Mouse (Mus musculus): ENCODE results near the gene Cox11. TPM values are rescaled to one million over a fixed set of nuclear protein-coding genes. Genes with fewer than 3 reads are reported as not detected.

Cox11 gene
- 30.4 and 33.5 TPM in 2 replicates for polyA plus RNA-seq (2014; fragmentation: Nextera tagmentation; extraction: Ambion mirVana)

DNA sequence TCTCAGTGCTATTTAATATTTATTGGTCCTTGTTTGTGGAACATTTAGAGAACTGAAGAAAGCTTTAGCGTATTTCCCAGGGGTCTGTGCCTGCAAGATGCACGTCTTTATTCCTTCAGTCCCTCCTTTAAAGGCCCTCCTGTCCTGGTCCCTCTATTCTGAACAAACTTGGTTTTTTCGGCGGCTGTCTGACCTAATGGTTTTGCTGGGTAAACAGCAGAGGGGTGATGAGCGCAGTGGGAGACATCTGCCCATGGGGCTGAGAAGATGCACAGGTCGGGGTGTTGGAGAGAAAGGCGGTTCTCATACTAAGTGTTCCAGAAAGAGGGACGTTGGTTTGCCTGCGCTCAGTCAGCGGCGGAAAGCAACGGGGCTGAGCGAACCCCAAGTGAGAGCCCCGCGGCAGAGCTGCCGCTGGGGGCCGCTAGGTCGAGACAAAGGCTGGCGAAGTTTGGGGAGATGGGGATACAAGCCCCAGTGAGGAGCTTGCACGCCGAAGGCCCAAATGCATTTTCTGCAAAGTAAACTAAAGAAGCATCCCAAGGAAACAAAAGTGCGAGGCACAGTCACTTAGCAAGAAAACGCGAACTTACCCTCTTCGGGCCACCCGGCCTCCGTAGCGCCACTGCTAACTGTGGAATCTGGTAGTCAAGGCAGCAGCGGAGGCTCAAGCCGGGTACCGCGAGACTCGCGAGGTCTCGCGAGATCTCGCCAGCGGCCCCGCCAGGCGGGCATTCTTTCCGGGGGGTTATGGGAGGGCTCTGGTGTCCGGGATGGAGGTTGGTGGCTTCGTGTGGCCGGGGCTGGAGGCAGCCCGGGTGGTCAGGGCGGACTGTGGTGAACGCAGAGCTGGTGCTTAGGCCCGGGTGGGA is at the start of gene Cox11, which contains the start of gene Stxbp4:
Cox11 (plus strand) TSS at position 734 of the 872 bp plus-strand sequence.
Stxbp4 (minus strand) TSS at position 645 of the 872 bp plus-strand sequence.
- Histone ChIP-seq H3K4me3 (ENCODE audit: low read length) (peak within 1 kb of the TSS; percentile 98), H3K36me3 (ENCODE audit: control insufficient read depth, insufficient read depth, low read length) (peaks cover 14% of the 10 kb centered on the region; the same call in 1 of the 2 replicates), H3K27ac (ENCODE audit: low read depth, low read length) (peak within 1 kb of the TSS; percentile 91), H3K27me3 (ENCODE audit: control insufficient read depth, insufficient read depth, low read length) (no peaks in the 10 kb centered on the region), H3K4me2 (replicated peaks; ENCODE audit: low read depth, low read length) (peak within 1 kb of the TSS; percentile 58), H3K9ac (ENCODE audit: low read depth, low read length) (peak within 1 kb of the TSS; percentile 96), H3K4me1 (ENCODE audit: control insufficient read depth, insufficient read depth, low read length) (peaks cover 13% of the 10 kb centered on the region; the same call in 1 of the 2 replicates), H3K9me3 (ENCODE audit: control insufficient read depth, low read length) (no peaks in the 10 kb centered on the region)
- under 1% methylated on average over 48 of the region's 48 CpGs for whole genome bisulfite sequencing
- peak; percentile 96 for ATAC-seq (ENCODE audit: low FRiP score, low TSS enrichment)

DNA sequence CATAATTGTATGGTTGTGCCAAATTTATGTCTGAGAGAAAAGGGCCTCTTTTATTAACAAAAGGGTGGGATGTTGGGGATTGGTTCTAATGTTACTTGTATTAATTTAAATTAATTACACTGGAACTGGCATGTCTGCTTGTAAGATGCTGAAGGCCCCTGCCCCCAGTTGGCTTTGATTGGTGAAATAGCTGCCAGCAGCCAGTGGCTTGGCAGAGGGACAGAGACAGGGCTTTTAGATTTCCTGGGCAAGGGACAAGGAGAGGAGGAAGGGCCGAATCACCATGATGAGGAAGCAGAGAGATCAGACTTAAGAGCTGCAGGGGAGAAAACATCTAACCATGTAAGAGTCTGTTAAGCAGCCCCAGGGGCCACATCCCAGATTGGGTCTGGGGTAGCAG is 47.0 kb upstream of the Cox11 start:
- Histone ChIP-seq H3K27me3 (ENCODE audit: control insufficient read depth, insufficient read depth, low read length) (no peaks in the 10 kb centered on the region), H3K4me1 (ENCODE audit: control insufficient read depth, insufficient read depth, low read length) (no peaks in the 10 kb centered on the region), H3K9ac (ENCODE audit: low read depth, low read length) (no peak overlapping the region), H3K9me3 (ENCODE audit: control insufficient read depth, low read length) (peaks cover 8% of the 10 kb centered on the region; the same call in 1 of the 2 replicates), H3K27ac (ENCODE audit: low read depth, low read length) (no peak overlapping the region), H3K4me3 (ENCODE audit: low read length) (no peak overlapping the region), H3K4me2 (replicated peaks; ENCODE audit: low read depth, low read length) (no peak overlapping the region), H3K36me3 (ENCODE audit: control insufficient read depth, insufficient read depth, low read length) (peaks cover 20% of the 10 kb centered on the region; the same call in 1 of the 2 replicates)
- ATAC-seq (ENCODE audit: low FRiP score, low TSS enrichment) = no peak
- 96% methylated on average over 1 of the region's 1 CpGs for WGBS

DNA sequence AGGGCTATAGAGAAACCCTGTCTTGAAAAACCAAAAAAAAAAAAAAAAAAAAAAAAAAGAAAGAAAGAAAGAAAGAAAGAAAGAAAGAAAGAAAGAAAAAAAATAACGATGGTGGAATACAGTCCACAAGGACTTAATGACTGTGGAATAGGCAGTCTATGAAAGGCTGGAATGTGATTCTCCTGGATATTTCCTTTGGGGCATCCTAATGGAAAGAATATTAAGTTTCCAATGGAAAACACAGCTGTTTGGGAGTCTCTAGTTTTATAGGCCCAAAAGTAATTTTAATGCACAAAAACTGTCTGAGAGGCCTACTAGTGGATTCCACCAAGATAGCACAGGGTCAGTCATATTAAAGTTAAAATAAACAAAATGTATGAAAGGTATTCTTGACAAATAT is 42.1 kb upstream of the Cox11 start:
- ATAC-seq (ENCODE audit: low FRiP score, low TSS enrichment) = no peak
- Histone ChIP-seq H3K27ac (ENCODE audit: low read depth, low read length) (no peak overlapping the region), H3K4me3 (ENCODE audit: low read length) (no peak overlapping the region), H3K9me3 (ENCODE audit: control insufficient read depth, low read length) (peaks cover 5% of the 10 kb centered on the region; the same call in 1 of the 2 replicates), H3K27me3 (ENCODE audit: control insufficient read depth, insufficient read depth, low read length) (no peaks in the 10 kb centered on the region), H3K4me2 (replicated peaks; ENCODE audit: low read depth, low read length) (no peak overlapping the region), H3K4me1 (ENCODE audit: control insufficient read depth, insufficient read depth, low read length) (no peaks in the 10 kb centered on the region), H3K36me3 (ENCODE audit: control insufficient read depth, insufficient read depth, low read length) (peaks cover 23% of the 10 kb centered on the region; the same call in 1 of the 2 replicates), H3K9ac (ENCODE audit: low read depth, low read length) (no peak overlapping the region)
- 65% methylated on average over 1 of the region's 1 CpGs for WGBS

DNA sequence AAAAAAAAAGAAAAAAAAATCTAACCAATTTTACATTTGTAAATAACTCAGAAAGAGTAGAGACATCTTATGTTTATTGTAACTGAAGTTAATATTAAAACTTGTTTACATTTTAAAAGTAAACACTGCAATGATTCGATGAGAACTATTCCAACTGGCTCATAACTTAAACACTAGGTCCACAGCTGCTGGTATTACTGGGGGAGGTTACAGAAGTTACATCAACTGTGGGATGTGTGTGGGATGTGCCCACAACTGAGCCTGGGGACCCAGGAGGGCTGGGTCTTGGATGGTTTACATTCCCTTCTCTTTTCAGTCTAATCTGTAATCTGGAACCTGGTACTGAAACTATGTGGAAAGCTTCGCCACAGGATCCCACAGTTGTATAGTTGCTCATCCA is 34.9 kb upstream of the Cox11 start:
- Histone ChIP-seq H3K36me3 (ENCODE audit: control insufficient read depth, insufficient read depth, low read length) (peaks cover 28% of the 10 kb centered on the region; the same call in 1 of the 2 replicates), H3K9me3 (ENCODE audit: control insufficient read depth, low read length) (no peaks in the 10 kb centered on the region), H3K9ac (ENCODE audit: low read depth, low read length) (no peak overlapping the region), H3K4me3 (ENCODE audit: low read length) (no peak overlapping the region), H3K27me3 (ENCODE audit: control insufficient read depth, insufficient read depth, low read length) (no peaks in the 10 kb centered on the region), H3K27ac (ENCODE audit: low read depth, low read length) (no peak overlapping the region), H3K4me2 (replicated peaks; ENCODE audit: low read depth, low read length) (no peak overlapping the region), H3K4me1 (ENCODE audit: control insufficient read depth, insufficient read depth, low read length) (no peaks in the 10 kb centered on the region)
- no peak for ATAC-seq (ENCODE audit: low FRiP score, low TSS enrichment)
- 87% methylated on average over 2 of the region's 2 CpGs for WGBS

DNA sequence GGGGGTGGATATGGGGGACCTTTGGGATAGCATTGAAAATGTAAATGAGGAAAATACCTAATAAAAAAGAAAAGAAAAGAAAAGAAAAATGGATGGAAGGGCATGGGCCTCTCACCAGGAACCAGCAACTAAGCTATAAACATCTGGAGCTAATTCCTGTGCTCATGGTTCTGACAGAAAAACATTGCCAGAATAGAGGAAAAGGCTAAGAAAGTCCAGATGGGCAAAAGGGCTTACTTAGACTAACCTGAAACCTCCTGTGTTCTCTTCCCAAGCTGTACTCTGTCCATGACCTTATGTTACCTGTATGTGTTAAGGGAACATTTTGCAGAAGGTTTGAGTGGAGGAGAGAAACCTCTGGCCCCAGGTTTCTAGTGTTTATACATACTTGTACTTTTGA is 25.9 kb upstream of the Cox11 start:
- no peaks in the 10 kb centered on the region for H3K4me1 ChIP-seq (ENCODE audit: control insufficient read depth, insufficient read depth, low read length)
- no peak overlapping the region for H3K9ac ChIP-seq (ENCODE audit: low read depth, low read length)
- H3K9me3 ChIP-seq (ENCODE audit: control insufficient read depth, low read length) = no peaks in the 10 kb centered on the region
- H3K4me2 ChIP-seq (replicated peaks; ENCODE audit: low read depth, low read length) = no peak overlapping the region
- no peak overlapping the region for H3K4me3 ChIP-seq (ENCODE audit: low read length)
- H3K27me3 ChIP-seq (ENCODE audit: control insufficient read depth, insufficient read depth, low read length) = no peaks in the 10 kb centered on the region
- H3K27ac ChIP-seq (ENCODE audit: low read depth, low read length) = no peak overlapping the region
- ATAC-seq (ENCODE audit: low FRiP score, low TSS enrichment) = no peak
- H3K36me3 ChIP-seq (ENCODE audit: control insufficient read depth, insufficient read depth, low read length) = peaks cover 14% of the 10 kb centered on the region

DNA sequence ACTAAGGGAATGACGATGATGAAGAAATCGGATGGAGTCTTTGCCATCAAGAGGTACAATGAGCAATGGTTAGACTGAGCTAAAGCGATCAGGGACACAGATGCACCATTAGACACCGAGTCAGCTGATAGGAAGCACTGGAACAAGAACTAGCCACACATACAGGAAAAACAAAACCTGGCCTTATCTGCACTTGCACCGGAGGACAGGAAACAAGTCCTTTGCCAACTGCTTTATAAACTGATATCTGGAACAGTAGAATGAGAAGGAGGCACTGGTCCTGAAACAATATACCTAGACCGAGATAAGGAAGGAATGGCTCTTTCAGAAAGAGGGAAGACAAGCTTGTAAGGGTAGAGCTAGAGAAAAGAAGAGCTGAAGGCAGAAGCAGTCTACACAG is 23.2 kb upstream of the Cox11 start:
- WGBS = 91% methylated on average over 6 of the region's 6 CpGs
- Histone ChIP-seq H3K36me3 (ENCODE audit: control insufficient read depth, insufficient read depth, low read length) (peaks cover 18% of the 10 kb centered on the region; the same call in 1 of the 2 replicates), H3K4me1 (ENCODE audit: control insufficient read depth, insufficient read depth, low read length) (no peaks in the 10 kb centered on the region)

DNA sequence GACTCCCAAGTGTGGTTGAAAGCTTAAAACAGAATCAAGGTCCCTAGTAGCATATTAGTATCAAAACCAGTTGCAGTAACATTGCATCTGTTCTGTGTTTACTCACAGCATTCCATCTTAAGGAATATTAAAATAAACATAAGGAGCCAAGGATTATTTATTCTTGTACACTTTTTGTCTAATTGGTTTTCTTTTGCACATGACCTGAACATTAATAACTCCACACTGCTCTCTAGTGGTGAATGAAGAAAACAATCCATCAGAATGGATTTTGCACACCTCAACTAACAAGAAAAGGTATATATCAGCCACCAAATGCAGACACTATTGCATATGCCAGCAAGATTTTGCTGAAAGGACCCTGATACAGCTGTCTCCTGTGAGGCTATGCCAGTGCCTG is 21.5 kb upstream of the Cox11 start:
- no peak overlapping the region for H3K27ac ChIP-seq (ENCODE audit: low read depth, low read length)
- H3K9ac ChIP-seq (ENCODE audit: low read depth, low read length) = no peak overlapping the region
- peaks cover 19% of the 10 kb centered on the region; the same call in 1 of the 2 replicates for H3K36me3 ChIP-seq (ENCODE audit: control insufficient read depth, insufficient read depth, low read length)
- no peak overlapping the region for H3K4me2 ChIP-seq (replicated peaks; ENCODE audit: low read depth, low read length)
- no peak for ATAC-seq (ENCODE audit: low FRiP score, low TSS enrichment)
- H3K4me3 ChIP-seq (ENCODE audit: low read length) = no peak overlapping the region
- no peaks in the 10 kb centered on the region for H3K4me1 ChIP-seq (ENCODE audit: control insufficient read depth, insufficient read depth, low read length)
- no peaks in the 10 kb centered on the region for H3K9me3 ChIP-seq (ENCODE audit: control insufficient read depth, low read length)
- H3K27me3 ChIP-seq (ENCODE audit: control insufficient read depth, insufficient read depth, low read length) = no peaks in the 10 kb centered on the region

More for the DNA sequence above, 23.2 kb upstream of the Cox11 start:
- H3K27ac ChIP-seq (ENCODE audit: low read depth, low read length) = no peak overlapping the region
- H3K27me3 ChIP-seq (ENCODE audit: control insufficient read depth, insufficient read depth, low read length) = no peaks in the 10 kb centered on the region
- H3K9ac ChIP-seq (ENCODE audit: low read depth, low read length) = no peak overlapping the region
- H3K4me3 ChIP-seq (ENCODE audit: low read length) = no peak overlapping the region
- H3K9me3 ChIP-seq (ENCODE audit: control insufficient read depth, low read length) = no peaks in the 10 kb centered on the region
- ATAC-seq (ENCODE audit: low FRiP score, low TSS enrichment) = no peak
- no peak overlapping the region for H3K4me2 ChIP-seq (replicated peaks; ENCODE audit: low read depth, low read length)

DNA sequence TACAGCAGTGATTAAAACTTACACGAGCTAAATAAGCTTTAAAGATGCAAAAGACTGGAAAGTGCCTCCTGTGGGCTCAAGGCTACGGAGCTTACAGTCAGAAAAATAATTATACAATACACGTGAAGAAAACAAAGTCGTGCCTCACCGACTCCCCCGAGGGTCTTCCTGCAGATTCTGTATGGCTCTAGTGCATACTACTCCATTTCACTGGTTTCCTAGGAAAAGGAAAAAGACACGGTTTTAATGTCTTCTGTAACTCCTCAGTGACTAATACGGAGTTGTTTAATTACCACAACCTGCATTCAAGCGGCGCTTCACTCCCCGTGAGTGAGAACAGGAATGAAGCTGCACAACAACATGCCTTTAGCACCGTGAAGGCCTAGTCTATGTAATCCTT is 15.9 kb upstream of the Cox11 start:
- H3K4me3 ChIP-seq (ENCODE audit: low read length) = no peak overlapping the region
- H3K9me3 ChIP-seq (ENCODE audit: control insufficient read depth, low read length) = no peaks in the 10 kb centered on the region
- 79% methylated on average over 12 of the region's 12 CpGs for WGBS
- no peak overlapping the region for H3K9ac ChIP-seq (ENCODE audit: low read depth, low read length)
- no peaks in the 10 kb centered on the region for H3K4me1 ChIP-seq (ENCODE audit: control insufficient read depth, insufficient read depth, low read length)
- no peak for ATAC-seq (ENCODE audit: low FRiP score, low TSS enrichment)
- H3K4me2 ChIP-seq (replicated peaks; ENCODE audit: low read depth, low read length) = no peak overlapping the region
- H3K36me3 ChIP-seq (ENCODE audit: control insufficient read depth, insufficient read depth, low read length) = peaks cover 12% of the 10 kb centered on the region; the same call in 1 of the 2 replicates
- H3K27ac ChIP-seq (ENCODE audit: low read depth, low read length) = no peak overlapping the region
- no peaks in the 10 kb centered on the region for H3K27me3 ChIP-seq (ENCODE audit: control insufficient read depth, insufficient read depth, low read length)

DNA sequence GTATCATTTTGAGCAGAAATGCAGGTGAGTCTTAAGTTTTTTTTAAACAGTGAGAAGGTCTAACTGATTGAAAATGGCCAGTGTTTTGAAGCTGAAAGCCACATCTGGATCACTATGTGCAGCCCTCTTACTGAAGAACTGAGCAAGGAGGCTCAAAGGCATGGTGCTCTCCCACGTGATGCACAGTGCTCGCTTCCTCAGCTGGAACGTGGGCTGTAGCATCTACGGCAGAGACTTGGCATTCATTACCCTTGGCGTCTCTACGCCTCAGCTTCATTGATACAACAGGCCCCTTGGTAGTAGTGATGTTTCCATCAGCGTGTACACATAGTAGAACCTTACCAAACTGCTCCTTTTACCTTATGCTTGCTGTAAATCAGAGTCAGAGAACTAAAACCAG is 15.5 kb upstream of the Cox11 start:
- Histone ChIP-seq H3K4me2 (replicated peaks; ENCODE audit: low read depth, low read length) (no peak overlapping the region), H3K27ac (ENCODE audit: low read depth, low read length) (no peak overlapping the region), H3K4me1 (ENCODE audit: control insufficient read depth, insufficient read depth, low read length) (no peaks in the 10 kb centered on the region), H3K4me3 (ENCODE audit: low read length) (no peak overlapping the region), H3K9me3 (ENCODE audit: control insufficient read depth, low read length) (no peaks in the 10 kb centered on the region), H3K36me3 (ENCODE audit: control insufficient read depth, insufficient read depth, low read length) (peaks cover 12% of the 10 kb centered on the region; the same call in 1 of the 2 replicates), H3K9ac (ENCODE audit: low read depth, low read length) (no peak overlapping the region), H3K27me3 (ENCODE audit: control insufficient read depth, insufficient read depth, low read length) (no peaks in the 10 kb centered on the region)
- 80% methylated on average over 7 of the region's 7 CpGs for WGBS
- ATAC-seq (ENCODE audit: low FRiP score, low TSS enrichment) = no peak
